Mouse (Mus musculus) olfactory bulb, adult 2 months (tissue): ENCODE data around the gene Mbnl2.

Source experiments
- CTCF ChIP-seq: fragments of 200-500 bp; IDR thresholded peaks from 2 replicates; pipeline ENCODE4 v1.5.1; 2012; ENCODE audit warnings: low read depth, mild to moderate bottlenecking, low read length, moderate library complexity; ENCODE audit not compliant: insufficient read depth
- POLR2A ChIP-seq: fragments of 200-500 bp; IDR thresholded peaks from 2 replicates; pipeline ENCODE4 v1.6.1; 2012; ENCODE audit warnings: mild to moderate bottlenecking, low read depth, low read length, moderate library complexity; ENCODE audit not compliant: insufficient read depth

DNA sequence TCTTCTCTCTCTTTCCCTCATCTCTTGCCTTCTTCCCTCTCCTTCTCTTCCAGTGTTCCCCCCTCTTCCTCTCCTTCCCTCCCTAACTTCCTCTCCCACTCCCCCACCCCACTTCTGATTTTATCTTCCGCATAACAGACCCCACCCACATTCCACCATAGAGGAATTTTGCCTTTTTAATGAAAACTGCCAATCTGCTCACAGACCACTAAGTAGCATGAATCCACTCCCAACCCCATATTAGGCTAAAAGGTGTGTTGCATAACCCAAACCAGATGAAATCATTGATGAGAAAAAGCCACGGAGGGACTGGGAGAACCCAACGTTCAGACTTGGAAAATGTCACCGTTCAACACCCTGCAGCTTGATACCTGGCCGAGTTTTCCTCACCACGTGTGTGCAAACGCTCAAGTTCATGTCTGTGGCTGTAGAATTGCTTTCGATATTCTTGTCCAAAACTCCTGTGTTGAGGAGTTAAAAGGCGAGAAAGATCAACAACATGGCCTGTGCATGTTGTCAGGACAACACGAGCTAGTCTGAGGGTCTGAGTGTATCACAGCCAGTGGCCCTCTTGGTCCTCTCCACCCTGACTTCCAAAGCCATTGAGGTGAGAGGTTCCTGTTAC lies 13.0 kb downstream of the Mbnl2 start:
- TF ChIP-seq POLR2A (no peak), CTCF (no peak)
